Mouse (Mus musculus) adrenal gland, postnatal 4 days (tissue): Measurements from ENCODE around the gene Cd82. TPM values are rescaled to one million over a fixed set of nuclear protein-coding genes. Genes with fewer than 3 reads are reported as not detected.

Experiments used
- DNase-seq, 2 experiments: peaks; one replicate each; pipeline ENCODE4 v3.0.0; 2021 to 2022; ENCODE audit warnings: low spot score in 2 of 2, mixed read lengths in 2 of 2
- total RNA-seq, 2 experiments: library from RNA; stranded (reverse); gene quantifications; 2 replicates each; pipeline ENCODE4 v1.2.3; 2021

The Cd82 gene
- total RNA-seq, 2 experiments from 2014 or later, result 68.7 to 73.7 TPM

- DNase-seq, result no peak
Measured at GRCm38 (mm10) chr2:93446606-93447353, 16.2 kb downstream of the Cd82 start.

GRCm38 (mm10) chr2:93445237-93445651 lies 17.7 kb downstream of the Cd82 start:
- no peak for DNase-seq

GRCm38 (mm10) chr2:93444280-93444679 lies 18.7 kb downstream of the Cd82 start:
- no peak for DNase-seq

GRCm38 (mm10) chr2:93443106-93443505 lies 19.8 kb downstream of the Cd82 start:
- DNase-seq, result no peak

GRCm38 (mm10) chr2:93439812-93440559 lies 23.0 kb downstream of the Cd82 start:
- no peak for DNase-seq

- DNase-seq, result no peak
Measured at GRCm38 (mm10) chr2:93439352-93439771, 23.6 kb downstream of the Cd82 start.

- no peak for DNase-seq
Measured at GRCm38 (mm10) chr2:93438335-93438734, 24.6 kb downstream of the Cd82 start.

- DNase-seq, result no peak
Measured at GRCm38 (mm10) chr2:93435577-93435976, 27.4 kb downstream of the Cd82 start.

GRCm38 (mm10) chr2:93434896-93435295 lies 28.0 kb downstream of the Cd82 start:
- no peak for DNase-seq

- no peak for DNase-seq
Measured at GRCm38 (mm10) chr2:93433543-93433942, 29.4 kb downstream of the Cd82 start.

GRCm38 (mm10) chr2:93432600-93433389 lies 30.1 kb downstream of the Cd82 start:
- no peak for DNase-seq

- no peak for DNase-seq
Measured at GRCm38 (mm10) chr2:93431575-93432325, 31.2 kb downstream of the Cd82 start.

- no peak for DNase-seq
Measured at GRCm38 (mm10) chr2:93430993-93431392, 31.9 kb downstream of the Cd82 start.

GRCm38 (mm10) chr2:93428004-93428531 lies 34.9 kb downstream of the Cd82 start:
- DNase-seq, result no peak

GRCm38 (mm10) chr2:93427000-93427715 lies 35.8 kb downstream of the Cd82 start:
- no peak for DNase-seq

GRCm38 (mm10) chr2:93425810-93426209 lies 37.1 kb downstream of the Cd82 start:
- no peak for DNase-seq

GRCm38 (mm10) chr2:93424307-93424984 lies 38.5 kb downstream of the Cd82 start:
- DNase-seq, result no peak

- peak; percentile 66 to 76 for DNase-seq
Measured at GRCm38 (mm10) chr2:93421320-93421719, 41.6 kb downstream of the Cd82 start.

- no peak for DNase-seq
Measured at GRCm38 (mm10) chr2:93419971-93420370, 43.0 kb downstream of the Cd82 start.
